Comparison of ENCODE assay signal across 8 mouse cellular contexts in the genomic region with DNA sequence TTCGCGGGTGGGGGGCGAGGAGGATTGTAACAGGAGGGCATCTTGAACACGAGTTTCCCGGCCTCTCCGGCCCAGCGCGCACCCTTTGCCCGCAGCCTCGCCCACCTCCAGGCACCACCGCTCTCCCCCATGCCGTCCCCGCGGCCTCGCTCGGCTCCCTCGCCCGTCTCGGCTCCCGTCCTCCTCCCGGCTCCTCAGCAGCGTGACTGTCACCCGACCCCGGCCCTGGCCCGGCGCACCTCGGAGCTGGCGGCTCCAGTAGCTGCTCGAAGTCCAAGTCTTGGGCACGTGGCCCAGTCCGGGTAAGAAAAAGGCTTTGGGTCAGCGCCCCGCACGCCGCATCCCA. TPM values are rescaled to one million over a fixed set of nuclear protein-coding genes. Genes with fewer than 3 reads are reported as not detected.
DNase-seq lines count a peak whose midpoint lies in the region; ATAC-seq and TF ChIP-seq lines count a peak whose summit lies in the region.

No protein-coding gene starts in this region.

- H3K4me1 ChIP-seq in kidney, postnatal 0 days (replicated peaks; ENCODE audit: insufficient read depth, low read length): 0 out of 2 replicates have a peak, but pooled peaks cover 3% of the 10 kb centered on the region
- peaks cover 17% of the 10 kb centered on the region for H3K4me1 ChIP-seq in embryonic facial prominence, embryonic 10.5 days
- no peaks in the 10 kb centered on the region for H3K4me1 ChIP-seq in midbrain, postnatal 0 days (ENCODE audit: insufficient read depth, low read length)

- peak overlapping the region; percentile 93 for H3K27ac ChIP-seq in kidney, postnatal 0 days
- H3K27ac ChIP-seq in embryonic facial prominence, embryonic 10.5 days (replicated peaks): peak overlapping the region; percentile 94
- H3K27ac ChIP-seq in midbrain, postnatal 0 days (ENCODE audit: low read depth, low read length): peak overlapping the region; percentile 77

- H3K36me3 ChIP-seq in kidney, postnatal 0 days (ENCODE audit: insufficient read depth, low read length): peaks cover 11% of the 10 kb centered on the region; the same call in 1 of the 2 replicates
- H3K36me3 ChIP-seq in embryonic facial prominence, embryonic 10.5 days (replicated peaks): peaks cover 38% of the 10 kb centered on the region
- H3K36me3 ChIP-seq in midbrain, postnatal 0 days (ENCODE audit: insufficient read depth, low read length): peaks cover 3% of the 10 kb centered on the region; the same call in 1 of the 2 replicates

- peak; percentile 87 for ATAC-seq in kidney, postnatal 0 days (replicated peaks; ENCODE audit: low FRiP score, low read depth)
- ATAC-seq in inflammation-experienced regulatory T-cells, adult 6 months: peak; percentile 47
- peak; percentile 76 for ATAC-seq in midbrain, postnatal 0 days (ENCODE audit: low FRiP score)

- under 1% methylated on average over 35 of the region's 35 CpGs for WGBS in kidney, postnatal 0 days
- WGBS in embryonic facial prominence, embryonic 10.5 days: under 1% methylated on average over 35 of the region's 35 CpGs
- WGBS in midbrain, postnatal 0 days: under 1% methylated on average over 35 of the region's 35 CpGs

- DNase-seq in kidney, postnatal 0 days (ENCODE audit: low spot score): no peak
- no peak for DNase-seq in kidney, postnatal 25 days
- DNase-seq in embryonic facial prominence, embryonic 10.5 days (ENCODE audit: low spot score): no peak
- DNase-seq in midbrain, postnatal 0 days (ENCODE audit: low spot score): no peak
- DNase-seq in layer of hippocampus, postnatal 10 days (ENCODE audit: low spot score in 2 of 2): no peak
- no peak for DNase-seq in kidney, postnatal 4 days
- no peak for DNase-seq in frontal cortex, postnatal 36 days (ENCODE audit: low spot score in 2 of 2)

- H3K9ac ChIP-seq in kidney, postnatal 0 days (ENCODE audit: low read depth, low read length): peak overlapping the region; percentile 91
- H3K9ac ChIP-seq in midbrain, postnatal 0 days (replicated peaks; ENCODE audit: low read length, poor library complexity, severe bottlenecking): peak overlapping the region; percentile 90

- H3K4me3 ChIP-seq in kidney, postnatal 0 days (replicated peaks; ENCODE audit: low read depth, low read length): peak overlapping the region; percentile 80
- peak overlapping the region; percentile 92 for H3K4me3 ChIP-seq in embryonic facial prominence, embryonic 10.5 days
- H3K4me3 ChIP-seq in midbrain, postnatal 0 days (ENCODE audit: low read depth, low read length): peak overlapping the region; percentile 94

- no peaks in the 10 kb centered on the region for H3K27me3 ChIP-seq in kidney, postnatal 0 days (ENCODE audit: insufficient read depth, low read length)
- H3K27me3 ChIP-seq in embryonic facial prominence, embryonic 10.5 days (replicated peaks; ENCODE audit: low read depth, poor library complexity, severe bottlenecking): peaks cover 6% of the 10 kb centered on the region; the same call in 1 of the 2 replicates
- no peaks in the 10 kb centered on the region for H3K27me3 ChIP-seq in midbrain, postnatal 0 days (ENCODE audit: insufficient read depth, low read length)

- TF ChIP-seq CTCF in kidney, postnatal 0 days (IDR thresholded peaks at IDR 0.05; ENCODE audit: low read depth): no peak
- no peak for TF ChIP-seq CTCF in midbrain, postnatal 0 days (IDR thresholded peaks at IDR 0.05)

- H3K9me3 ChIP-seq in kidney, postnatal 0 days (replicated peaks; ENCODE audit: low read length): no peaks in the 10 kb centered on the region
- H3K9me3 ChIP-seq in embryonic facial prominence, embryonic 10.5 days: no peaks in the 10 kb centered on the region
- no peaks in the 10 kb centered on the region for H3K9me3 ChIP-seq in midbrain, postnatal 0 days (ENCODE audit: low read length)

- peak overlapping the region; percentile 91 for H3K4me2 ChIP-seq in kidney, postnatal 0 days (ENCODE audit: low read length)
- H3K4me2 ChIP-seq in midbrain, postnatal 0 days (ENCODE audit: low read depth, low read length, poor library complexity, severe bottlenecking): peak overlapping the region; percentile 86

RNA-seq across cellular contexts. Expression of a gene that starts 0.3 kb away (rescaled TPM):
- 15.0 and 16.9 TPM in 2 replicates for polyA plus RNA-seq in kidney, postnatal 0 days (2015; fragmentation: Nextera tagmentation; extraction: Ambion mirVana)
- 20.8 and 23.9 TPM in 2 replicates for polyA plus RNA-seq in embryonic facial prominence, embryonic 10.5 days (2016; fragmentation: Nextera tagmentation; extraction: Ambion mirVana)
- 10 to 100 TPM; 21.7 to 26.3 (median 23.0) TPM for polyA plus RNA-seq in inflammation-experienced regulatory T-cells, adult 6 months (2017; shearing (Covaris generic))
- total RNA-seq in midbrain, postnatal 0 days (2014; rRNA removed): 16.2 and 28.7 TPM in 2 replicates
- 24.9 and 28.1 TPM in 2 replicates for polyA plus RNA-seq in midbrain, postnatal 0 days (2015; fragmentation: Nextera tagmentation; extraction: Ambion mirVana)
- total RNA-seq in layer of hippocampus, postnatal 10 days (2021): 10 to 100 TPM; 31.2 to 33.1 TPM

RNA-seq across cellular contexts. Expression of a gene that starts 8.7 kb away (rescaled TPM):
- 64.2 and 64.6 TPM in 2 replicates for polyA plus RNA-seq in kidney, postnatal 0 days (2015; fragmentation: Nextera tagmentation; extraction: Ambion mirVana)
- polyA plus RNA-seq in embryonic facial prominence, embryonic 10.5 days (2016; fragmentation: Nextera tagmentation; extraction: Ambion mirVana): 71.4 and 75.2 TPM in 2 replicates
- polyA plus RNA-seq in inflammation-experienced regulatory T-cells, adult 6 months (2017; shearing (Covaris generic)): 10 to 100 TPM; 39.3 to 44.7 (median 44.3) TPM
- 36.6 and 44.5 TPM in 2 replicates for total RNA-seq in midbrain, postnatal 0 days (2014; rRNA removed)
- polyA plus RNA-seq in midbrain, postnatal 0 days (2015; fragmentation: Nextera tagmentation; extraction: Ambion mirVana): 54.3 and 55.0 TPM in 2 replicates
- total RNA-seq in layer of hippocampus, postnatal 10 days (2021): 10 to 100 TPM; 30.7 to 42.4 TPM

RNA-seq across cellular contexts. Expression of a gene that starts 28.6 kb away (rescaled TPM):
- polyA plus RNA-seq in kidney, postnatal 0 days (2015; fragmentation: Nextera tagmentation; extraction: Ambion mirVana): not detected in 2 replicates
- not detected in 2 replicates for polyA plus RNA-seq in embryonic facial prominence, embryonic 10.5 days (2016; fragmentation: Nextera tagmentation; extraction: Ambion mirVana)
- not detected for polyA plus RNA-seq in inflammation-experienced regulatory T-cells, adult 6 months (2017; shearing (Covaris generic))
- total RNA-seq in midbrain, postnatal 0 days (2014; rRNA removed): not detected in 2 replicates
- polyA plus RNA-seq in midbrain, postnatal 0 days (2015; fragmentation: Nextera tagmentation; extraction: Ambion mirVana): 0.66 TPM in 1 of 2 replicates, not detected in the other
- total RNA-seq in layer of hippocampus, postnatal 10 days (2021): not detected

RNA-seq across cellular contexts. Expression of a gene that starts 32.9 kb away (rescaled TPM):
- not detected in 2 replicates for polyA plus RNA-seq in kidney, postnatal 0 days (2015; fragmentation: Nextera tagmentation; extraction: Ambion mirVana)
- polyA plus RNA-seq in embryonic facial prominence, embryonic 10.5 days (2016; fragmentation: Nextera tagmentation; extraction: Ambion mirVana): not detected in 2 replicates
- polyA plus RNA-seq in inflammation-experienced regulatory T-cells, adult 6 months (2017; shearing (Covaris generic)): not detected
- total RNA-seq in midbrain, postnatal 0 days (2014; rRNA removed): not detected in 2 replicates
- polyA plus RNA-seq in midbrain, postnatal 0 days (2015; fragmentation: Nextera tagmentation; extraction: Ambion mirVana): not detected in 2 replicates
- total RNA-seq in layer of hippocampus, postnatal 10 days (2021): under 1 TPM in 1 of 2 experiments, not detected in 1; 0.57 TPM

RNA-seq across cellular contexts. Expression of a gene that starts 40.1 kb away (rescaled TPM):
- not detected in 2 replicates for polyA plus RNA-seq in kidney, postnatal 0 days (2015; fragmentation: Nextera tagmentation; extraction: Ambion mirVana)
- polyA plus RNA-seq in embryonic facial prominence, embryonic 10.5 days (2016; fragmentation: Nextera tagmentation; extraction: Ambion mirVana): not detected in 2 replicates
- not detected for polyA plus RNA-seq in inflammation-experienced regulatory T-cells, adult 6 months (2017; shearing (Covaris generic))
- total RNA-seq in midbrain, postnatal 0 days (2014; rRNA removed): not detected in 2 replicates
- polyA plus RNA-seq in midbrain, postnatal 0 days (2015; fragmentation: Nextera tagmentation; extraction: Ambion mirVana): 0.06 and 0.07 TPM in 2 replicates
- not detected for total RNA-seq in layer of hippocampus, postnatal 10 days (2021)
